Mouse (Mus musculus) neural tube, embryonic 13.5 days (tissue): ENCODE results near the gene Cybrd1. TPM values are rescaled to one million over a fixed set of nuclear protein-coding genes. Genes with fewer than 3 reads are reported as not detected.

Source experiments
- ATAC-seq: fragments of 200-750 bp; cut with Nextera tagmentation; 2 replicates; pipeline ENCODE4 v1.8.0; 2017; ENCODE audit warnings: low read depth, mild to moderate bottlenecking, moderate TSS enrichment, moderate library complexity
- H3K27ac ChIP-seq: fragments of 300-500 bp; sonication (generic); replicated peaks from 2 replicates; pipeline ENCODE4 v1.5.1; 2015; ENCODE audit warnings: moderate library complexity, mild to moderate bottlenecking, inconsistent platforms
- H3K27me3 ChIP-seq: fragments of 300-500 bp; sonication (generic); 2 replicates; pipeline ENCODE4 v1.6.1; 2015; ENCODE audit warnings: mild to moderate bottlenecking, inconsistent platforms
- H3K36me3 ChIP-seq: fragments of 300-500 bp; sonication (generic); 2 replicates; pipeline ENCODE4 v1.6.1; 2015; ENCODE audit warnings: mild to moderate bottlenecking, inconsistent platforms
- H3K4me1 ChIP-seq: fragments of 300-500 bp; sonication (generic); replicated peaks from 2 replicates; pipeline ENCODE4 v1.6.1; 2015; ENCODE audit warnings: inconsistent platforms
- H3K4me2 ChIP-seq: fragments of 300-500 bp; sonication (generic); 2 replicates; pipeline ENCODE4 v1.6.1; 2015; ENCODE audit warnings: inconsistent platforms, mild to moderate bottlenecking, moderate library complexity
- H3K4me3 ChIP-seq: fragments of 300-500 bp; sonication (generic); 2 replicates; pipeline ENCODE4 v1.5.1; 2015; ENCODE audit warnings: mild to moderate bottlenecking, inconsistent platforms
- H3K9ac ChIP-seq: fragments of 300-500 bp; sonication (generic); 2 replicates; pipeline ENCODE4 v1.6.1; 2015; ENCODE audit warnings: moderate library complexity, mild to moderate bottlenecking, inconsistent platforms
- H3K9me3 ChIP-seq: fragments of 300-500 bp; sonication (generic); 2 replicates; pipeline ENCODE4 v1.6.1; 2016; ENCODE audit warnings: inconsistent platforms
- WGBS: fragments of 180-500 bp; shearing (Covaris S2); methylation state at CpG from one replicate; pipeline ENCODE4 v1.1.7; 2015; 5-methylcytosine and 5-hydroxymethylcytosine counted together
- polyA plus RNA-seq: library from polyadenylated mRNA; unstranded; fragments of >200 nt; fragmentation: Nextera tagmentation; extraction: Ambion mirVana; gene quantifications from 2 replicates; pipeline ENCODE4 v1.2.1, GENCODE M21; 2015

The Cybrd1 gene
- polyA plus RNA-seq, result 2.2 and 2.7 TPM in 2 replicates

DNA sequence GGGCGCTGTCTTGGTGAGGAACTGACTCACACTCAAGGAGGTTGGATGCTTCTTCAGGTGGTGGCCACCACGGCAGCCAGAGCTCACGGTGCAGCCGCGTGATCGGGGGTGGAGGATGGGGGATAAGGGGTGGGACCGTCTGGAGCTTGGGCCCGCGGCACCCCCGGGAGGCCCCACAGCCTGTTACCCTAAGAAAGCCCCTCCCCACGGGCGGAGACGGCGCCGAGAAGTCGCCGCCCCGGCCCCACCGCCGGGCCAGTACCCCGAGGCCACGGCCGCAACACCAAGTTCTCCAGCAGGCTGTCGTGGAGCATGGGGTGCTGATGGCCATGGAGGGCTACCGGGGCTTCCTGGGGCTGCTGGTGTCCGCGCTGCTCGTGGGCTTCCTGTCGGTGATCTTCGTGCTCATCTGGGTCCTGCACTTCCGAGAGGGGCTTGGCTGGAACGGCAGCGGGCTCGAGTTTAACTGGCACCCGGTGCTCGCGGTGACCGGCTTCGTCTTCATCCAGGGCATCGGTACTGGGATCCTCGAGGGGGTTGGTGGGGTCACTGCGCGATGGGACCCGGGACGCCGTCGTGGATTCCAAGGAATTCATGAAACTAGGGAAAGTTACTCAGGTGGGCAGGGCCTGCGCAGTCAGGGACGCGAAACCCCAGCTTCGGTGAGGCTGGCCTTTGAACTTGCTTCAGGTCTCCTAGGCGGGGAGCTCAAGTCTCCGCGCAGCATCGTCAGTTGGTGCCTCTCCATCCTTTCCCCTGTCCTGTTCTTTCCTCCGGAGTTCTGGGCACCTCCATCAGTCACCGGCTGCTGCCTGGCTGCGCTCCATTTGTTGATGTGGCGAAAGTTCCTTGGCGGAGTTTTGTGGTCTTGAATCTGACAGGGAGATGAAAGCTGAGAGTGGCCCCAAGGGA lies at the start of gene Cybrd1:
Gene Cybrd1 (plus strand): TSS at position 127 of the 912 bp plus-strand sequence.
- ATAC-seq, result peak; percentile 63
- H3K4me3 ChIP-seq, result peak within 1 kb of the TSS; percentile 40
- 2% methylated on average over 60 of the region's 60 CpGs for WGBS

DNA sequence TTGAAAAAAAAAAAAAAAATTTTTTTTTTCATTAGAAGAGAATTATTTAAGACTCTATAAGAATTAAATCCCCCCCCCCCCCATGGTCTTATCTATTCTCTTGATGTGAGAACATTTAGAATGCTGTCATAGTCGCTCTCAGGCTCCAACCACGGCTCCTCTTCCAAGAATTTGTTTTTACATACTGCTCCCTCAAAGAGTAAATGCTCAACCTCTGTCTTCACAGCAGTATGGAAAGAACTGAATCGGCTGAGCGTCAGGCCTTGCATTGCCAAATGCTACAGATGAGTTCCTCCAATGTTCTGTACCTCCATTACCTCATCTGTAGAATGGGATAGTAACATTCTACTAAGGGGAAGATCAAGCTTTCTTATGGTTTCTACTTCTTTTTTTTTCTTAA lies 46.1 kb upstream of the Cybrd1 start:
- H3K4me1 ChIP-seq, result no peaks in the 10 kb centered on the region
- no peak overlapping the region for H3K27ac ChIP-seq
- peaks cover 21% of the 10 kb centered on the region for H3K36me3 ChIP-seq
- no peak overlapping the region for H3K9ac ChIP-seq
- no peak overlapping the region for H3K4me2 ChIP-seq
- no peak overlapping the region for H3K4me3 ChIP-seq
- H3K9me3 ChIP-seq, result no peaks in the 10 kb centered on the region
- no peaks in the 10 kb centered on the region for H3K27me3 ChIP-seq
- WGBS, result 95% methylated on average over 4 of the region's 4 CpGs
- no peak for ATAC-seq

More for the DNA sequence above, at the start of gene Cybrd1:
- H3K4me2 ChIP-seq, result peak within 1 kb of the TSS; percentile 67
- peaks cover 23% of the 10 kb centered on the region for H3K4me1 ChIP-seq
- H3K27ac ChIP-seq, result no peak within 1 kb of the TSS
- H3K9ac ChIP-seq, result peak within 1 kb of the TSS; percentile 59
- 0 out of 2 replicates have a peak, but pooled peaks cover 3% of the 10 kb centered on the region for H3K9me3 ChIP-seq
- peaks cover 24% of the 10 kb centered on the region for H3K27me3 ChIP-seq
- H3K36me3 ChIP-seq, result peaks cover 4% of the 10 kb centered on the region; the same call in 1 of the 2 replicates

DNA sequence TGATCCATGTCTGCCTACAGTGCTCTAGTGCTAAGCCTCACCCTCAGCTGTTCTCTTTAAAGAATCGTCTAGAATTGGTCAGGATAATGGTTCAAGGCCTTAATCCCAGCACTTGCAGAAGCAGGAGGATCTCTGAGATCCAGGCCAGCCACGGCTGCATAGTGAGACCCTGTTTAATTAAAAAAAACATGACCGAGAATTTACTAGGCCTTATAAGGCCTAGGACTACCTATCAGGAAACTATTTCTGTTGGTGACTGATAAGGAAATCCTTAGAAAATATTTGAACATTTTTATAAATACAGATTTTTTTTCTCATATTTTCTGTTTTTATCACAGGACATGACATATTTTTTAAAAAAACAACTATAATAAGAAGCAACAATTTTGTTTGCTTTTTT lies 44.4 kb upstream of the Cybrd1 start:
- Histone ChIP-seq H3K4me3 (no peak overlapping the region), H3K36me3 (peaks cover 24% of the 10 kb centered on the region), H3K9ac (no peak overlapping the region), H3K4me2 (no peak overlapping the region), H3K9me3 (no peaks in the 10 kb centered on the region), H3K27me3 (no peaks in the 10 kb centered on the region), H3K4me1 (no peaks in the 10 kb centered on the region), H3K27ac (no peak overlapping the region)
- ATAC-seq, result no peak
- 84% methylated on average over 3 of the region's 3 CpGs for WGBS

DNA sequence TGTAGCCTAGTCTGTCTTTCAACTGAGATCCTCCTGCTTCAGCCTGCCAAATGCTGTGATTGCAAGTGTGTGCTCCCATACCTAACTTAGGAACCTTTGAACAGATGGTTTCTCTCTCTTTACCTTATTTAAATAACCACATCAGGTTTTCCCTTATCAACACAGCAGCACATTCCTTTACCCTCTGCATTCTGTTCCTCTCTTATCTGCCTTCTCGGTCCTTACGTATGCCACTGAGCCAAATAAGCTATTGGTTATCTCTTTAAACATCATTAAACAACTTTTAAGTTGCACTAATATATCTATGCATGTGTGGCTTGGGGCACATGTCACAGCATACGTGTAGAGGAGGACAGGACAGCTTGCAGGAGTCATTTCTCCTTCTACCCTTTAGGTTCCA lies 43.9 kb upstream of the Cybrd1 start:
- H3K36me3 ChIP-seq, result peaks cover 24% of the 10 kb centered on the region
- no peak overlapping the region for H3K27ac ChIP-seq
- H3K4me1 ChIP-seq, result no peaks in the 10 kb centered on the region
- WGBS, result 95% methylated on average over 3 of the region's 3 CpGs
- H3K9ac ChIP-seq, result no peak overlapping the region
- H3K4me2 ChIP-seq, result no peak overlapping the region
- H3K4me3 ChIP-seq, result no peak overlapping the region
- H3K9me3 ChIP-seq, result no peaks in the 10 kb centered on the region
- no peaks in the 10 kb centered on the region for H3K27me3 ChIP-seq
- ATAC-seq, result no peak

DNA sequence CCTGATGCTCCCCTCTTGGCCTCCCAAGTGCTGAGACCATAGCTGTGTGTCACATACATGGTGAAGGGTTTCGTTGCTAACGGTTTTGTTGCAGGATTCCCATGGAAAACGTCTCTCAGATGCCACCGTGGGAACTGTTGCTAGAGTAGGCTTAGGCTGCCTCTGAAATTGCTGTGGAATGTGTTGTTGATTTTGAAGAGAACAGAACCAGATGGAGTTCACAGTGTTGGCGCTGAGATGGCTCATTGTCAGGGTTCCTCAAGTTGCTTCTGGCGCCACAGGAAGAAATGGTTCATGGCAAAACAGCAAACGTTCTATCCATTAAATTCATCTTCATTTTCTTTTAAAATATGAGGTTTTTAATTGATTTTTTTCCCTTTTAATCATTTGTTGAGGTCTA lies 35.3 kb upstream of the Cybrd1 start:
- WGBS, result 90% methylated on average over 7 of the region's 7 CpGs
- Histone ChIP-seq H3K9ac (no peak overlapping the region), H3K27ac (no peak overlapping the region), H3K36me3 (peaks cover 52% of the 10 kb centered on the region), H3K4me2 (no peak overlapping the region), H3K4me3 (no peak overlapping the region), H3K4me1 (no peaks in the 10 kb centered on the region), H3K9me3 (no peaks in the 10 kb centered on the region), H3K27me3 (no peaks in the 10 kb centered on the region)
- no peak for ATAC-seq

DNA sequence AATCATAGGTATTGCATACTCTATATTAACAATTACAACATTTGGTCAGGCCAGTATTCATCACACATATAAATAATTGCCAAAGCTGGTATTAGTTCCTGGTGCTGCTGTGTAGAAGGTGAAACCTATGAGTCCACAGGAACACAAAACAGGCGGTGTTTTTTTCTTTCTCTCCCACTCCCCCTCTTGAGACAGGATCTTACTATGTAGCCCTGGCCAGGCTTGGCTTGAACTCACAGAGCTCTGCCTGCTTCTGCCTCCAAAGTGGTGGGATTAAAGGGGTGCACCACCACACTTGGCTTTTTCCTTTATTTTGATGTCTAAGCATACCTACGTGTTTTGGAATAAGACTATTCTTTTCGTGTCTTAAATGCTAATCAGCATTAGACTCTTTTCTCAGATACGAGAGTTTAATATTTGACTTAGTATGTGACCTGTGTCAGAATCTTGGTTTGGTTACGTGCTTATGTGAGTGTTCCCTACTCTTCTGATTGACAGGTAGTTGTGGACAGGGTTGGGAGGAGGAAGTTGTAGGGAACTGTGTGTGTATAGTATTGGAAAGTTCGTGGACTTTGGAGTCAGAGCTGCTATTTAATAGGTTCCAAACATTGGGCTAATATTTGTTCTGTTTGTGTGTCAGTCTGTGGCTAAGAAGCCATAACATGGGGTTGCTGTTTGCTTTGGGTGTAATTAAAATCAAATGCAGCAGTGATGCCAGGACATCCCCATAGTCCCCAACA lies 34.1 kb upstream of the Cybrd1 start:
- 95% methylated on average over 6 of the region's 6 CpGs for WGBS
- H3K36me3 ChIP-seq, result peaks cover 64% of the 10 kb centered on the region
- H3K9me3 ChIP-seq, result no peaks in the 10 kb centered on the region
- H3K27ac ChIP-seq, result no peak overlapping the region
- H3K4me3 ChIP-seq, result no peak overlapping the region
- H3K4me1 ChIP-seq, result no peaks in the 10 kb centered on the region
- no peaks in the 10 kb centered on the region for H3K27me3 ChIP-seq
- no peak overlapping the region for H3K4me2 ChIP-seq
- no peak overlapping the region for H3K9ac ChIP-seq
- no peak for ATAC-seq

DNA sequence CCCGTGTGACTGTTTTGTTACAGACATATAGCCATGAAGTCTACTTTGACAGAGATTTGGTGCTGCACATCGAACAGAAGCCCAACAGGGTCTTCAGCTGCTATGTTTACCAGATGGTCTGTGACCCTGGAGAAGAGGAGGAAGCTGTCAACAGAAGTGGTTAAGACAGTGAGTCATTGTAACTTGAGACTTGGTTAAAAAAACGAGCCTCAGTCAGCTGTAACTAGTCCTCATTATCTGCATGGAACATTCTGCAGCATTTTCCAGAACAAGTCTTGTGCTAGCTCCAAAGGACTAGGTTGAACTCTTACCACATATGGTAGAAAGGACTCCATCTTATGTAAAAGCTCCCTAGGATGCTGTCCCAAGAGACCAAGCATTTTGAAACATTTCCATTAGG lies 28.0 kb upstream of the Cybrd1 start:
- Histone ChIP-seq H3K4me1 (no peaks in the 10 kb centered on the region), H3K36me3 (peaks cover 62% of the 10 kb centered on the region), H3K4me2 (no peak overlapping the region), H3K9ac (no peak overlapping the region), H3K4me3 (no peak overlapping the region), H3K9me3 (no peaks in the 10 kb centered on the region), H3K27me3 (no peaks in the 10 kb centered on the region), H3K27ac (no peak overlapping the region)
- no peak for ATAC-seq
- 71% methylated on average over 3 of the region's 3 CpGs for WGBS

DNA sequence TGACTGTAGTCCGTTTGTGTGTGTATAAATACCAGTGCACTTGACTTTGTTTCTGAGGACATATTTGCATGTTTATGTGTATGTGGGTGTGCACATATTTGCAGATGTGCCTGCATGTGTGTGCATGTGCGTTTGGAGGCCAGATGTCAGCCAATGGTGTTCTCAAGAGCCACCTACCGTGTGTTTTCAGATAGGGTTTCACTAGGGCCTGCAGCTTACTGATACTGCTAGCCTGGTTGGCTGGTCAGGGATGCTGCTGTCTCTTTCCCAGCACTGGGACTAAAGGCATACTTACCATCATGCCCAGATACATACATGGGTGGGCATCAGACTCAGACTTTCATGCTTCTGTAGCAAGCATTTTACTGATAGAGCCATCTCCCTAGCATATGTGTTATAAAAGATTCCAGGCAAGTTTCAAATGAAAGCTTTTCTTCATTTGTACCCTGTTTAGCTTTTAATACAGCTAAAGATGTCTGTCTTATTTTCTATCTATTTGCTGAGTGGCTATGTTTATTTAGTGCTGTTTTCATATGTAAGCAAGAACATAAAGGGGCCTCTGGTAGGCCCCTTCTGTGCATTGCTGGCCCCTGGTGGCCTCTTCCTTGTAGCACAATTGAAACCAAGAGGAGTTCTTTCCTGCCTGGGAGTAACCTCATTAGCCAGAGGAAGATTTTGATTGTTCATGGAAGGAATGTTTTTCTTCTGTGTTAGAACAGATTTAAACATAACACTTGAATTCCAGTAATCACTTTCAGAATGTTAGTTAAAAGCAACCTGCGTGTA lies 26.9 kb upstream of the Cybrd1 start:
- no peak overlapping the region for H3K9ac ChIP-seq
- ATAC-seq, result no peak

DNA sequence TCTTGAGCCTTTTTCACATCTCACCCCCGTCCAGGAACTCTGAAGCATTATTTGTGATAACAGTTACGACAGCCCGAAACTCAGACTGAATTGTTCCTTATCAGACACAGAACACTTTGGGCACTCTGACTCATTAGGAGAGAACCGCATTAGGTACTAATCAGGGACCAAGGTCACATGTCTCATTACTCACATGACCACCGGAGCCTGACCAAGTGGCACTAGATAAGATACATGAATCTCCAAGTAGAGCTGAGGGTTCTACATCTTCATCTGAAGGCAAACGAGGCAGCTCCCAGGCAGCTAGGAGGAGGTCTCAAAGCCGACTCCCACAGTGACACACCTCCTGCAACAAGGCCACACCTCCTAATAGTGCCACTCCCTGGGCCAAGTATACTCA lies 21.6 kb upstream of the Cybrd1 start:
- no peak for ATAC-seq
- 83% methylated on average over 7 of the region's 7 CpGs for WGBS
- Histone ChIP-seq H3K27me3 (no peaks in the 10 kb centered on the region), H3K27ac (no peak overlapping the region), H3K4me3 (no peak overlapping the region), H3K9me3 (no peaks in the 10 kb centered on the region), H3K4me1 (no peaks in the 10 kb centered on the region), H3K36me3 (peaks cover 35% of the 10 kb centered on the region), H3K9ac (no peak overlapping the region), H3K4me2 (no peak overlapping the region)

More for the DNA sequence above, 26.9 kb upstream of the Cybrd1 start:
- Histone ChIP-seq H3K27ac (no peak overlapping the region), H3K27me3 (no peaks in the 10 kb centered on the region), H3K4me2 (no peak overlapping the region), H3K36me3 (peaks cover 59% of the 10 kb centered on the region), H3K4me3 (no peak overlapping the region), H3K9me3 (no peaks in the 10 kb centered on the region), H3K4me1 (no peaks in the 10 kb centered on the region)
- 85% methylated on average over 4 of the region's 4 CpGs for WGBS

DNA sequence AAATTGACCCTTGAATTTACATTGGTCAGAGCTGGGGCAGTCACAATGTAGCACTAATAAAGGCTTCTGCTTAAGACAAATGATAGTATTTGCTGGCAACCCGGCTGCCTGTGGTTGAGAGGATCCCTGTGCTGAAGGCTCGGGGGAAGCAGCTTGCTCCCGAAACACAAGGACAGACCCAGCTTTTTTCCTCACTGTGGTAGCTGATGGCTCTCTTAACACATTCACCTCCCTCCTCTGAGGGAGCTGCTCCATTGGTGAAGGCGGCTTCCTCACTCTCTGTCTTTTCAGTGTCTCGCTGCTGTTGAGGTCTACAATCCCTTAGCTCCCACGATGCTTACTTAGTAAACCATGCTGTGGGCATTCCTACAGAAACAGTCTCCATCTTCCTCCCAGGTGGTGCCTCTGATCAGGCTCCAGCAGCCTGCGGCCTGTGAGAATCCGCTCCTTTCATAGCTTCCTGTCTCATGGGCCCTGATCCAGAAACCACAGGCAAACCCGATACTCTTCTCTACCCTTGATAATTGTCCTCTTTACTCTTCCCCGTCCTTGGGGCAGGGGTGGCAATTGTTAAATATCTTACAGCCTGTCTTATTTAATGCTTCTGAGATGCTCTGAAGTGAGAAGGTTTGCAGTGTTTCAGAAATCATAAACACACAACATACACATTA lies 15.0 kb upstream of the Cybrd1 start:
- H3K9ac ChIP-seq, result no peak overlapping the region
- H3K4me2 ChIP-seq, result no peak overlapping the region
- H3K4me3 ChIP-seq, result no peak overlapping the region
- 82% methylated on average over 10 of the region's 10 CpGs for WGBS
- ATAC-seq, result no peak
- H3K4me1 ChIP-seq, result no peaks in the 10 kb centered on the region
- no peaks in the 10 kb centered on the region for H3K27me3 ChIP-seq
- peaks cover 16% of the 10 kb centered on the region; the same call in 1 of the 2 replicates for H3K36me3 ChIP-seq
- H3K27ac ChIP-seq, result no peak overlapping the region
- no peaks in the 10 kb centered on the region for H3K9me3 ChIP-seq

DNA sequence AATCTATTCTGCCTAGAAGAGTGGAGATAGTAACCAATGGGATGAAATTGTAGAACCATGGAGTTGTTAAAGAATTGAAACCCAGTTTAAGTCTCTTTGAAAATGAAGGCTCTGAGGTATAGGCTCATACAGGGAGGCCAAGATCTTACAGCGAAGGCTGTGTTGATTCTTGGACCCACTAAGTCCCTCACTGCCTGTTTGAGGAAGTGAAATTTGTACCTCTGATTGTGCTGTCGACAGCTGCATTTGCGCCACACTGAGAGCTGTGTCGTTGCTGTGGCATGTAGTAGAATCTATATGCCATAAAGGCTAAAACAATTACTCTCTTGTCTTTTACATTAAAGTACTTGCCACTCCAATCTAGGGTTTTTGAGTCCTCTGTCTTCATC lies 14.4 kb upstream of the Cybrd1 start:
- no peaks in the 10 kb centered on the region for H3K27me3 ChIP-seq

More for the DNA sequence above, 14.4 kb upstream of the Cybrd1 start:
- H3K9me3 ChIP-seq, result no peaks in the 10 kb centered on the region
- ATAC-seq, result no peak
- H3K36me3 ChIP-seq, result peaks cover 16% of the 10 kb centered on the region; the same call in 1 of the 2 replicates
- no peak overlapping the region for H3K9ac ChIP-seq
- no peak overlapping the region for H3K4me2 ChIP-seq
- WGBS, result 90% methylated on average over 4 of the region's 4 CpGs
- no peaks in the 10 kb centered on the region for H3K4me1 ChIP-seq
- no peak overlapping the region for H3K27ac ChIP-seq
- H3K4me3 ChIP-seq, result no peak overlapping the region
